Mouse (Mus musculus) G1E (cell line): ENCODE results near the gene Kat6b.

ENCODE experiments used
- CTCF ChIP-seq: IDR thresholded peaks from 2 replicates; pipeline ENCODE4 v1.5.1; 2012; ENCODE audit warnings: low read depth, low read length, inconsistent platforms, mixed read lengths
- GATA1 ChIP-seq: IDR thresholded peaks from 2 replicates; pipeline ENCODE4 v1.6.1; 2012; ENCODE audit warnings: borderline replicate concordance, low read length, inconsistent platforms, mixed read lengths
- TAL1 ChIP-seq: conservative IDR thresholded peaks from 2 replicates; pipeline ENCODE4 v1.6.1; 2012; ENCODE audit warnings: low read depth, low read length, inconsistent platforms, mixed read lengths

GRCm38 (mm10) chr14:21587931-21588330 is 106.7 kb downstream of the Kat6b start:
- TF ChIP-seq TAL1 (no peak), CTCF (no peak), GATA1 (no peak)
